Mouse (Mus musculus) embryo, embryonic 10 days (tissue): ENCODE measurements at regions not wholly inside any gene's neighbourhood (a gene's known extent, or its start where the extent isn't known, plus 50 kb on each side); places are given as distances from the start of the nearest gene placed in this dataset.

Experiments used
- DNase-seq: peaks from one replicate; pipeline ENCODE4 v3.0.0-alpha.2; 2015; ENCODE audit warnings: low spot score

- no peak for DNase-seq
Observed at GRCm38 (mm10) chr13:28754207-28754606, 199.3 kb downstream of the Sox4 start.

- no peak for DNase-seq
Observed at GRCm38 (mm10) chr13:28750949-28751692, 202.4 kb downstream of the Sox4 start.

- no peak for DNase-seq
Observed at GRCm38 (mm10) chr13:28740158-28740670, 213.3 kb downstream of the Sox4 start.

GRCm38 (mm10) chr13:28738160-28739100 is 215.1 kb downstream of the Sox4 start:
- no peak for DNase-seq

GRCm38 (mm10) chr13:28732475-28732874 is 221.0 kb downstream of the Sox4 start:
- no peak for DNase-seq

- DNase-seq: no peak
Observed at GRCm38 (mm10) chr13:28732036-28732435, 221.5 kb downstream of the Sox4 start.

- no peak for DNase-seq
Observed at GRCm38 (mm10) chr13:28730059-28730580, 223.4 kb downstream of the Sox4 start.

- no peak for DNase-seq
Observed at GRCm38 (mm10) chr13:28728768-28729167, 224.7 kb downstream of the Sox4 start.

- DNase-seq: no peak
Observed at GRCm38 (mm10) chr13:28724300-28724699, 229.2 kb downstream of the Sox4 start.

GRCm38 (mm10) chr13:28722074-28722473 is 231.4 kb downstream of the Sox4 start:
- DNase-seq: no peak

- no peak for DNase-seq
Observed at GRCm38 (mm10) chr13:28721548-28721981, 231.9 kb downstream of the Sox4 start.

GRCm38 (mm10) chr13:28720639-28721239 is 232.8 kb downstream of the Sox4 start:
- peak; percentile 19 for DNase-seq

GRCm38 (mm10) chr13:28720169-28720568 is 233.3 kb downstream of the Sox4 start:
- no peak for DNase-seq

GRCm38 (mm10) chr13:28718868-28719265 is 234.6 kb downstream of the Sox4 start:
- DNase-seq: peak; percentile 48

GRCm38 (mm10) chr13:28718169-28718867 is 235.2 kb downstream of the Sox4 start:
- peak; percentile 80 for DNase-seq

- DNase-seq: no peak
Observed at GRCm38 (mm10) chr13:28717404-28717803, 236.1 kb downstream of the Sox4 start.

- DNase-seq: no peak
Observed at GRCm38 (mm10) chr13:28709966-28710365, 243.5 kb downstream of the Sox4 start.

- no peak for DNase-seq
Observed at GRCm38 (mm10) chr13:28701309-28701708, 252.2 kb downstream of the Sox4 start.

- no peak for DNase-seq
Observed at GRCm38 (mm10) chr13:28700081-28700480, 253.4 kb downstream of the Sox4 start.

- DNase-seq: no peak
Observed at GRCm38 (mm10) chr13:28699490-28700032, 254.0 kb downstream of the Sox4 start.
